Mouse (Mus musculus) activated CD4-positive, CD25-positive, alpha-beta regulatory T cell, adult 9 weeks (primary cell): ENCODE measurements around the gene Aftph. TPM values are rescaled to one million over a fixed set of nuclear protein-coding genes. Genes with fewer than 3 reads are reported as not detected.

Experiments
- polyA plus RNA-seq: library from polyadenylated mRNA; unstranded; fragments of 100-300 nt; shearing (Covaris generic); gene quantifications from one replicate; pipeline ENCODE4 v1.2.1, GENCODE M21; 2017

Aftph gene
- 67.2 TPM for polyA plus RNA-seq

DNA sequence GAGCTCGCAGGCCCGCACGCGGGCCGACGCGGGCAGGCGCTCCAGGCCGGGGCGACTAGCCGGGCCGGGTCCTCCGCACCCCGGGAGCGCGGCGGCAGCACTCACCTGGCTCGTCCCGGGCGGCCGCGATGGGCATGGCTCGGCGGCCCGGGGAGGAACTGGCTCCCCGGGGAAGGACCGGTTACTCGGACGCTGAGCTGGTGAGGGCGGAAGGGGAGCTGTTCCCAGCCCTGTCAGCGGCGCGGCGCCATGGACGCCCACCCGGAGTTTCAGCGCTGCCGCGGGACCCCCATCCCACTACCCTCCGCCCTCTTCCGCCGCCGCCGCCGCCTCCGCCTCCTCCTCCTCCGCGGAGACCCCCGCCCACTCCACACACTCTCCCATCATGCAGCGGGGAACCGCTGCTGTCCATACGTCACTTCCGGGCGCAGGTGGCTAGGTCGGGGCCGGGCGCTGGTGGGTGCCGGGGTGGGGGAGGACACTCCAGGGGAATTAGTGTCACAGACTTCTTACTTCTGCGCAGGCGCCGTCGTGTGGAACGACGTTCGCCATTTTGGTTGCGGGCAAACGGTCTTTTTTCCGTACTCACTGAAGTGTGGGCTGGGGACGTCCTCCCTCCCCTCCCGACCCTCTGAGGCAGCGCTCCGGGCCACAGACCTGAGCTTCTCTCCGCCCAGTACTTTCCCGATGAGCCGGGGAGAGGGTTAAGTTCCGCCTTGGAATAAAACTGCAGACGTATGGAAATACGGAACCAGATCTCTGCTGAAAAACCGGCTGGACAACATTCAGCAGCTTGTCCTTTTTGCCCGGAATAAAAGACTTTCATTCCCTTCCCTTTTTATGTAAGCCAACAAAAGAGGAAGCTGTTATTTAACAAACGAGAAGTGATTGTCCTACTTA is at the start of gene Aftph:
Gene Aftph (minus strand): TSS at position 389 of the 900 bp plus-strand sequence.

Other genes starting within 250 kb of the Aftph start
- 30.3 TPM for gene Sertad2, start 198.3 kb downstream of the Aftph start, polyA plus RNA-seq
- 4.1 TPM for gene Lgalsl, start 89.5 kb upstream of the Aftph start, polyA plus RNA-seq